Mouse (Mus musculus): Measurements from ENCODE around the gene Mtr. TPM values are rescaled to one million over a fixed set of nuclear protein-coding genes. Genes with fewer than 3 reads are reported as not detected.
A peak's percentile ranks its signal among the peaks of the same experiment; 100 is the strongest.

Mtr gene
- polyA plus RNA-seq, 1 experiment = 8.4 TPM

DNA sequence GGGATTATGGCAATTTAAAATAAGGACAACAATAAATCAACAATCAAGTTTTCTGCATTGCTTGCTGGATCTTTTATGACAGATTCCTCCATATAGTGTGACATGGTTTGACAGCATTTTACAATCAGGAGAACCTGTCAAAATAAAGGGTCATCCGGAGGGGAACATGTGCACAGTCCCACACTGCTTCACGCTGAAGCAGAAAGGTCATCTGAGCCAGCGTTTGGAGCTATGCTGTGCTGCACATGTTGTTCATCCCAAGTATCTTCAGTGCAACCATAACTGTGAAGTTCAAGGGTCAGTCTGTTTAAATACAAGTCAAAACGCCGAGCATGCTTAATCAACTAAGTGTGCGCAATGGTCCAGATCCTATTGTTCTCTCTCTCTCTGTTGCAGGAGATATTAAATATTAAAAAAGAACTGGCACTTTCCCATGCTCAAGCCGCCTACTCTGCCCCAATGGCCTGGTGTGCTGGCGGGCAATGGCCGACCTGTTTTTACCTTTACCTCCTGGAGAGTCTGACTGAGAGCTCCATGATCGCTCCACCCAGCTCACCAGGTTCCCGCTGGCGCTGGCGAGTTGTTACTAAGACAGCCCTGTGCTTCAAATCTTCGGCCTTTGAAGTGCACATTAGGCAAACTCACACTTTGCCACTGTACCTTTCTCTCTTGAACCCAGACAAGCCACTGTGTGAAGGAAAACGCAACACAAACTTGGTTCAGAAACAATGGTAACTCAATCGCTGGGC lies 81.8 kb downstream of the Mtr start:
- Histone ChIP-seq H3K4me1 (ENCODE audit: control insufficient read depth, insufficient read depth, low read length) (no peaks in the 10 kb centered on the region), H3K27ac (ENCODE audit: insufficient read depth, low read length) (no peak overlapping the region), H3K27me3 (ENCODE audit: control insufficient read depth, insufficient read depth, low read length) (no peaks in the 10 kb centered on the region), H3K4me3 (replicated peaks; ENCODE audit: insufficient read depth, low read depth, low read length) (no peak overlapping the region)
- DNase-seq = no peak
- WGBS = 53% methylated on average over 16 of the region's 16 CpGs
- TF ChIP-seq POLR2A (IDR thresholded peaks at IDR 0.05; ENCODE audit: borderline replicate concordance, insufficient read depth, low read length) = no peak

DNA sequence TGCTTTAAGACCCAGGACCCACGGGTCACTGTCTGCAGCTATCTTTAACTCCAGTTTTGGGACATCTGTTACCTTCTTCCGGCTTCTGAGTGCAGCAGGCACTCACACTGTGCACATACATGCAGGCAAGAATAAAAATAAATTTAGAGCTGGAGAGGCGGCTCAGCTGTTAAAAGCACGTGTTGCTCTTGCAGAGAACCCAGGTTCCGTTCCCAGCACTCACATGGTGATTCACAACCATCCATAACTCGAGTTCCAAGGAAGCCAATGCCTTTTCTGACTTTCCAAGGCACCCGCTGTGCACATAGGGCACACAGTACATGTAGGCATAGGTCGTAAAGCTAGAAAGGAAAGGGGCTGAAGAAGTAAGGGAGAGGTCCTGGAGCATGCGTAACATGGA lies 90.6 kb downstream of the Mtr start:
- no peak overlapping the region for H3K4me3 ChIP-seq (replicated peaks; ENCODE audit: insufficient read depth, low read depth, low read length)
- no peak for DNase-seq
- H3K27ac ChIP-seq (ENCODE audit: insufficient read depth, low read length) = no peak overlapping the region
- no peaks in the 10 kb centered on the region for H3K4me1 ChIP-seq (ENCODE audit: control insufficient read depth, insufficient read depth, low read length)
- no peak for TF ChIP-seq CTCF (IDR thresholded peaks at IDR 0.05; ENCODE audit: borderline replicate concordance, insufficient read depth, low read depth, low read length)
- TF ChIP-seq POLR2A (IDR thresholded peaks at IDR 0.05; ENCODE audit: borderline replicate concordance, insufficient read depth, low read length) = no peak
- no peaks in the 10 kb centered on the region for H3K27me3 ChIP-seq (ENCODE audit: control insufficient read depth, insufficient read depth, low read length)
- 63% methylated on average over 9 of the region's 9 CpGs for WGBS

- Histone ChIP-seq H3K27ac (ENCODE audit: insufficient read depth, low read length) (no peak overlapping the region), H3K4me3 (replicated peaks; ENCODE audit: insufficient read depth, low read depth, low read length) (no peak overlapping the region), H3K4me1 (ENCODE audit: control insufficient read depth, insufficient read depth, low read length) (no peaks in the 10 kb centered on the region), H3K27me3 (ENCODE audit: control insufficient read depth, insufficient read depth, low read length) (no peaks in the 10 kb centered on the region)
- TF ChIP-seq CTCF (IDR thresholded peaks at IDR 0.05; ENCODE audit: borderline replicate concordance, insufficient read depth, low read depth, low read length) (no peak), POLR2A (IDR thresholded peaks at IDR 0.05; ENCODE audit: borderline replicate concordance, insufficient read depth, low read length) (no peak)
- WGBS = 34% methylated on average over 6 of the region's 6 CpGs
- no peak for DNase-seq
These were observed 91.5 kb downstream of the Mtr start for GRCm38 (mm10) chr13:12166386-12166785.

DNA sequence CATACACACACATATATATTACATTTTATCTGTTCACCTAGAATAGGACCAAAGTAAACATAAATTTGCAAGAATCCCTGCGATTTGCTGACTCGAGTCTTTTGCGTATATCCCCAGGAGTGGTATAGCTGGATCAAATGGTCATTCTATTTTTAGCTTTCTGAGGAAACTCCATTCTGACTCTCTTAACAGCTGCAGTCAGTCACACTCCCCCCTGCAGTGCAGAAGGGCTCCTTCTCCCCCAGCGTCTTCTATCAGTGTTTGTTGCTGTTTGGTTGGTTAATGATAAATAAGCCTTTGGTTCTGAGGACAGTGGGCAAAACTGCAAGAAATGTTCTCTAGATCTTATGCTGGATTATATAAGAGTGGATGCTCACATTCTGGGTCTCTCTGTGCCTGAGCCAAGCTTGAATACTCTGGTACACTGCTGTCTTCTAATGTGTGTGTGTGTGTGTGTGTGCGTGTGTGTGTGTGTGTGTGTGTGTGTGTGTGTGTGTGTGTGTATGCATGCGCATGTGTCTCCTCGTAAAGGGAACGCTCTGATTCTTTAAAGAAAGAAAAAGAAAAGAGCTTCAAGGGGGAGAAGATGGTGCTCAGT lies 92.4 kb downstream of the Mtr start:
- Histone ChIP-seq H3K4me1 (ENCODE audit: control insufficient read depth, insufficient read depth, low read length) (no peaks in the 10 kb centered on the region), H3K27ac (ENCODE audit: insufficient read depth, low read length) (no peak overlapping the region), H3K27me3 (ENCODE audit: control insufficient read depth, insufficient read depth, low read length) (no peaks in the 10 kb centered on the region), H3K4me3 (replicated peaks; ENCODE audit: insufficient read depth, low read depth, low read length) (no peak overlapping the region)
- TF ChIP-seq CTCF (IDR thresholded peaks at IDR 0.05; ENCODE audit: borderline replicate concordance, insufficient read depth, low read depth, low read length) = no peak
- no peak for TF ChIP-seq POLR2A (IDR thresholded peaks at IDR 0.05; ENCODE audit: borderline replicate concordance, insufficient read depth, low read length)
- WGBS = 78% methylated on average over 8 of the region's 8 CpGs
- no peak for DNase-seq

DNA sequence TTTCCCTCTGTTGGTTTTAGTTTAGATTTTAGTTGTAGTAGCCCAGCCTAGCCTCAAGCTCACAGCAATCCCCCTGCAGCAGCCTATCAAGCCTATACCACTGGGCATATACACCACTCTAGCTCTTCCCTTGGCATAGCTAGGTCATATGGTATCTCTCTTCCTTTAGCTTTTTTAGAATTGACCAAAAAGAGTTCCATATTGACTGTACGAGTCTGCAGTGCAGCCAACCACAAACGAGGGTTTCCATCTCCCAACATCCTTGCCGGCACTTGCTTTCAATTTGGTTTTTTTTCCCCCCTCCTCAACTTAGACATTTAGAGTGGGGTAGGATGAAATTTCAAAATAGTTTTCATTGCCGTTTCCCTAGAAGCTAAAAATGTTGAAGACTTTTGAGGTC lies 95.5 kb downstream of the Mtr start:
- no peak overlapping the region for H3K4me3 ChIP-seq (replicated peaks; ENCODE audit: insufficient read depth, low read depth, low read length)
- DNase-seq = no peak
- TF ChIP-seq CTCF (IDR thresholded peaks at IDR 0.05; ENCODE audit: borderline replicate concordance, insufficient read depth, low read depth, low read length) = no peak
- no peak for TF ChIP-seq POLR2A (IDR thresholded peaks at IDR 0.05; ENCODE audit: borderline replicate concordance, insufficient read depth, low read length)
- no peaks in the 10 kb centered on the region for H3K27me3 ChIP-seq (ENCODE audit: control insufficient read depth, insufficient read depth, low read length)
- 97% methylated on average over 4 of the region's 4 CpGs for WGBS
- H3K4me1 ChIP-seq (ENCODE audit: control insufficient read depth, insufficient read depth, low read length) = peaks cover 6% of the 10 kb centered on the region
- no peak overlapping the region for H3K27ac ChIP-seq (ENCODE audit: insufficient read depth, low read length)

DNA sequence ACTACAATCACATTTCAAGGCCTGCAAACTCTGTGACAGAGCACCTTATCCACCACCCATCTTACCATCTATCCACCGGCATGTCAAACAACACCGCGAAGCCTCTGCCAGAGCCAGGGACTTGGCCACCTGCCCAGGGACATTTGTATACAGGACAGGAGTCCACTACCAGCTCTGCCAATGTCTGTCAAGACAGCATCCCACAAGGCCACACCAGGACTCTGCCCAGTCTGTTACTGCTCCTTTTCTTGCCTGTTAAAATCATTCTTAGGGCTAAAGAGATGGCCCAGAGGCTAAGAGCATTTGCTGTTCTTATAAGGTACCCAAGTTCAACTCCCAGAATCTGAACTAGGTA lies 97.8 kb downstream of the Mtr start:
- no peak overlapping the region for H3K27ac ChIP-seq (ENCODE audit: insufficient read depth, low read length)
- no peak overlapping the region for H3K4me3 ChIP-seq (replicated peaks; ENCODE audit: insufficient read depth, low read depth, low read length)
- peak; percentile 50 to 66 for DNase-seq
- no peaks in the 10 kb centered on the region for H3K27me3 ChIP-seq (ENCODE audit: control insufficient read depth, insufficient read depth, low read length)
- peaks cover 6% of the 10 kb centered on the region for H3K4me1 ChIP-seq (ENCODE audit: control insufficient read depth, insufficient read depth, low read length)
- no peak for TF ChIP-seq POLR2A (IDR thresholded peaks at IDR 0.05; ENCODE audit: borderline replicate concordance, insufficient read depth, low read length)
- no peak for TF ChIP-seq CTCF (IDR thresholded peaks at IDR 0.05; ENCODE audit: borderline replicate concordance, insufficient read depth, low read depth, low read length)
- 4% methylated on average over 3 of the region's 3 CpGs for WGBS

DNA sequence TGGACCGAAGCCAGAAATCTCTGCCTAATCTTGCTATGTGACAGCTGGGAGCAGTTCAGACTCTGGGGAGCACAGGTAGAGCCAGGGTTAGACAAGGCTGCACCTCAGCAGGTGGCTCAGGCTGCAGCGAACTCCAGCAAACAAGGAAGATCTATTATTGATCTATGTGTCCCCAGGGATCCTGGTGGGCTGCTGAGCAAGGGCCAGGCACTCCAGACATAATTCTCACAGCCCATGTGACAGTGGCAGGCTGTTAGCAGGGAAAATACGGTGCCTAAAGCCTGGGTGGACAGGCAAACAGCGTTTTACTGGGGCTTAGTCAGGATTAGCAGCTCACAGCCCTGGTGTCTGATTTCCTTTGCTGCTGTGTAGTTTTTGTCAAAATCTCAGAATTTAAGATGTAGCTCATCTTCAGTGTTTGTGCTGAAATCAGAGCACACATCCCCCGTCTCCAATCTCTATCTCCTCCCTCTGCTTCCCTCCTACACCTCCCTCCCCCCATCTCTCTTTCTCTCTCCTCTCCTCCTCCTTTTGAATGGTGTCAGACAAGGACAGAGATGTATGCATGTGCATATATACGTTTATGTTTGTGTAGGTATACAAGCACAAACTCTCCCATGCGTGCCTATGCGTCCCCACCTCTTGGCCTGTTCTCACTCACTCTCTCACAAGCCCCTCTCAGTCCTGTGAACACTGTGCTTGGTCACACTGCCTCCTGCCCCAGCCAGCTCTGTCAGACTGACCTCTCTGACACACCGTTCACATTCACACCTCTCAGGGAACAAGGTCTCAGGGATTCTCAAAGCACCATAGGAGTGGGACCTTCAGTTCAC lies 98.4 kb downstream of the Mtr start:
- Histone ChIP-seq H3K27ac (ENCODE audit: insufficient read depth, low read length) (no peak overlapping the region), H3K4me1 (ENCODE audit: control insufficient read depth, insufficient read depth, low read length) (peaks cover 6% of the 10 kb centered on the region), H3K27me3 (ENCODE audit: control insufficient read depth, insufficient read depth, low read length) (no peaks in the 10 kb centered on the region), H3K4me3 (replicated peaks; ENCODE audit: insufficient read depth, low read depth, low read length) (no peak overlapping the region)
- TF ChIP-seq CTCF (IDR thresholded peaks at IDR 0.05; ENCODE audit: borderline replicate concordance, insufficient read depth, low read depth, low read length) (no peak), POLR2A (IDR thresholded peaks at IDR 0.05; ENCODE audit: borderline replicate concordance, insufficient read depth, low read length) (no peak)
- 62% methylated on average over 9 of the region's 9 CpGs for WGBS
- DNase-seq = no peak
